Mouse (Mus musculus): Measurements from ENCODE around the gene Nell2. TPM values are rescaled to one million over a fixed set of nuclear protein-coding genes. Genes with fewer than 3 reads are reported as not detected.

The Nell2 gene
- polyA plus RNA-seq, 1 experiment from 2014 or later, result 166 TPM

DNA sequence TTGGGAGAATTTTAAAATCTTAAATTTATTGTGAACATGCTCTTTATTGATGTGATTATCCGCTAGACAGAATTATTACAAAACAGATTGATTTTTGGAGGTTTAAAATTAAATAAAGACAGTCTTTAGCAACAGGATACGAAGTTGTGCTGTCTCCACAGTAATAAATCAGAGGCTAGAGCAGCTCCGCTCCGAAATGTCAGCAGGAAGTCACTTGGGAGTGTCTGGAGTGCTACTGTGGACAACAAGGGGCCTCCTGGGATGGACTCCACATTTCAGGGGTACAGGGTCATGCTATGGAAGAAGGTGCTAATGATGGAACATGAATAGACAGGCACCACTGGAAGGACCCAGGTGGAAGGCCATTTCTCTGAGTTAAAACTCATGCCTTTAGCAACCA is 211.7 kb downstream of the Nell2 start:
- H3K36me3 ChIP-seq, result no peaks in the 10 kb centered on the region
- H3K27me3 ChIP-seq, result no peaks in the 10 kb centered on the region
- H3K4me2 ChIP-seq, result no peak overlapping the region
- H3K9me3 ChIP-seq, result no peaks in the 10 kb centered on the region
- H3K4me3 ChIP-seq, result no peak overlapping the region
- 29% methylated on average over 4 of the region's 4 CpGs for WGBS
- H3K27ac ChIP-seq (replicated peaks), result no peak overlapping the region
- H3K4me1 ChIP-seq (replicated peaks), result peaks cover 31% of the 10 kb centered on the region
- H3K9ac ChIP-seq, result no peak overlapping the region
- no peak for ATAC-seq (ENCODE audit: low read depth)

- Histone ChIP-seq H3K4me2 (no peak overlapping the region), H3K27ac (replicated peaks) (peak overlapping the region; percentile 74)
- ATAC-seq (ENCODE audit: low read depth), result 0 out of 2 replicates have a peak, but pooled peaks have one; percentile 54
Measured at GRCm38 (mm10) chr15:95314808-95315145, 213.6 kb downstream of the Nell2 start.

GRCm38 (mm10) chr15:95314121-95314807 is 214.1 kb downstream of the Nell2 start:
- H3K9me3 ChIP-seq, result no peaks in the 10 kb centered on the region
- H3K4me1 ChIP-seq (replicated peaks), result peaks cover 31% of the 10 kb centered on the region
- peak overlapping the region; percentile 20 for H3K4me2 ChIP-seq
- 21% methylated on average over 16 of the region's 16 CpGs for WGBS
- no peaks in the 10 kb centered on the region for H3K27me3 ChIP-seq
- peak; percentile 86 for ATAC-seq (ENCODE audit: low read depth)
- no peak overlapping the region for H3K4me3 ChIP-seq
- no peaks in the 10 kb centered on the region for H3K36me3 ChIP-seq
- 0 out of 2 replicates have a peak overlapping the region, but pooled peaks have one; percentile 38 for H3K9ac ChIP-seq
- peak overlapping the region; percentile 74 for H3K27ac ChIP-seq (replicated peaks)

More at GRCm38 (mm10) chr15:95314808-95315145, 213.6 kb downstream of the Nell2 start:
- Histone ChIP-seq H3K4me3 (no peak overlapping the region), H3K36me3 (no peaks in the 10 kb centered on the region), H3K9me3 (no peaks in the 10 kb centered on the region), H3K9ac (no peak overlapping the region), H3K27me3 (no peaks in the 10 kb centered on the region), H3K4me1 (replicated peaks) (peaks cover 31% of the 10 kb centered on the region)
- WGBS, result 86% methylated on average over 5 of the region's 5 CpGs

DNA sequence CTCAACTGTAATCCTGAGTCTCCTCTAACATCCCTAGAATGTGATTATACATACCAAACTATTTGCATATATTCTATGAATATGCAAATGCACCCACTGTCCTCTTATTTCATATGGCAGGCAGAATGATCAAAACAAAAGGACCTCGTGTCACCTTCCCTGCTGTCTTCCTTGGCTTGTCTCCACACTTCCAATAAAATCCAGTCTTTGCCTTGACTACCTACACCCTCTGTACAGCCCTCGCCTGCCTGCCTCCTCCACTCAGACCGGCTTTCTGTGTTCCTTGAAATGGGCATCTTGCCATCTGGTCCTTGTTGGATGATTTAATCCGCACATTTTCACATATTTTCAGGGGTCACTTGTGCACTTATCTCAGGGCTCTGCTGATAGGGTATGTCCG is 215.1 kb downstream of the Nell2 start:
- Histone ChIP-seq H3K9ac (no peak overlapping the region), H3K27ac (replicated peaks) (peak overlapping the region; percentile 74), H3K4me1 (replicated peaks) (peaks cover 31% of the 10 kb centered on the region), H3K4me2 (no peak overlapping the region), H3K36me3 (no peaks in the 10 kb centered on the region), H3K4me3 (no peak overlapping the region), H3K9me3 (no peaks in the 10 kb centered on the region), H3K27me3 (no peaks in the 10 kb centered on the region)
- ATAC-seq (ENCODE audit: low read depth), result peak; percentile 43
- 37% methylated on average over 5 of the region's 5 CpGs for WGBS

- Histone ChIP-seq H3K36me3 (no peaks in the 10 kb centered on the region), H3K4me1 (replicated peaks) (no peaks in the 10 kb centered on the region), H3K27ac (replicated peaks) (no peak overlapping the region), H3K9me3 (no peaks in the 10 kb centered on the region), H3K4me2 (no peak overlapping the region), H3K9ac (no peak overlapping the region), H3K4me3 (no peak overlapping the region), H3K27me3 (no peaks in the 10 kb centered on the region)
- ATAC-seq (ENCODE audit: low read depth), result no peak
- WGBS, result 66% methylated on average over 8 of the region's 8 CpGs
Measured at GRCm38 (mm10) chr15:95304102-95304501, 224.3 kb downstream of the Nell2 start.

GRCm38 (mm10) chr15:95296561-95296960 is 231.8 kb downstream of the Nell2 start:
- no peaks in the 10 kb centered on the region for H3K4me1 ChIP-seq (replicated peaks)
- H3K27me3 ChIP-seq, result no peaks in the 10 kb centered on the region
- 93% methylated on average over 10 of the region's 10 CpGs for whole genome bisulfite sequencing
- H3K9ac ChIP-seq, result no peak overlapping the region
- 0 out of 2 replicates have a peak, but pooled peaks cover 2% of the 10 kb centered on the region for H3K36me3 ChIP-seq
- no peak overlapping the region for H3K4me2 ChIP-seq
- no peaks in the 10 kb centered on the region for H3K9me3 ChIP-seq
- no peak overlapping the region for H3K4me3 ChIP-seq
- H3K27ac ChIP-seq (replicated peaks), result no peak overlapping the region
- no peak for ATAC-seq (ENCODE audit: low read depth)

GRCm38 (mm10) chr15:95289047-95289446 is 239.3 kb downstream of the Nell2 start:
- Histone ChIP-seq H3K4me1 (replicated peaks) (peaks cover 18% of the 10 kb centered on the region), H3K9me3 (no peaks in the 10 kb centered on the region)

GRCm38 (mm10) chr15:95285199-95285598 is 243.2 kb downstream of the Nell2 start:
- Histone ChIP-seq H3K4me2 (no peak overlapping the region), H3K36me3 (no peaks in the 10 kb centered on the region), H3K27me3 (no peaks in the 10 kb centered on the region), H3K27ac (replicated peaks) (no peak overlapping the region), H3K4me3 (no peak overlapping the region), H3K9ac (no peak overlapping the region), H3K9me3 (no peaks in the 10 kb centered on the region), H3K4me1 (replicated peaks) (peaks cover 27% of the 10 kb centered on the region)
- ATAC-seq (ENCODE audit: low read depth), result no peak
- 19% methylated on average over 6 of the region's 6 CpGs for WGBS

More at GRCm38 (mm10) chr15:95289047-95289446, 239.3 kb downstream of the Nell2 start:
- no peaks in the 10 kb centered on the region for H3K36me3 ChIP-seq
- H3K4me2 ChIP-seq, result no peak overlapping the region
- H3K27ac ChIP-seq (replicated peaks), result no peak overlapping the region
- WGBS, result 40% methylated on average over 10 of the region's 10 CpGs
- no peaks in the 10 kb centered on the region for H3K27me3 ChIP-seq
- 0 out of 2 replicates have a peak overlapping the region, but pooled peaks have one; percentile 8 for H3K9ac ChIP-seq
- no peak for ATAC-seq (ENCODE audit: low read depth)
- H3K4me3 ChIP-seq, result no peak overlapping the region

- Histone ChIP-seq H3K4me2 (no peak overlapping the region), H3K36me3 (no peaks in the 10 kb centered on the region), H3K27me3 (no peaks in the 10 kb centered on the region), H3K4me3 (no peak overlapping the region), H3K9ac (no peak overlapping the region), H3K9me3 (no peaks in the 10 kb centered on the region), H3K27ac (replicated peaks) (no peak overlapping the region), H3K4me1 (replicated peaks) (peaks cover 20% of the 10 kb centered on the region)
- 89% methylated on average over 2 of the region's 2 CpGs for WGBS
- no peak for ATAC-seq (ENCODE audit: low read depth)
Measured at GRCm38 (mm10) chr15:95280986-95281385, 247.4 kb downstream of the Nell2 start.

DNA sequence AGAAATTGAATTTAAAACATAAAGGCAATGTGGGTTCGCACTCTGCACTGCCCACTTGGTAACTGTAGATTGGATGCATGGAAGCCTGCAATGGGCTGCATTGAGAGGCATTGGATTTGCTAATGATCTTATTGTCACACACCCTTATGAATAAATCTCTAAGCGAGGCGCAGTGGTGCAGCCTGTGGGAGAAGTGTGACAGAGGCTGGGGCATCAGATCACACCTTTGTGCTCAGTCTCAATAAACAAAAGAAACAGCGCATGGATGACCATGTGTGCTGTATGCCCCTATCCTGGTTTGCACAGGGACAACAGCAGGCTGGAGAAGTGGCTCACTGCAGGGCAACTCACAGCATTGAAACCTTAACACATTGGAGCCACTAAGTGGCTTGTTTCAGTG is 250.4 kb downstream of the Nell2 start:
- Histone ChIP-seq H3K4me1 (replicated peaks) (peaks cover 9% of the 10 kb centered on the region), H3K9ac (no peak overlapping the region), H3K4me2 (no peak overlapping the region), H3K4me3 (no peak overlapping the region), H3K36me3 (no peaks in the 10 kb centered on the region), H3K27ac (replicated peaks) (no peak overlapping the region), H3K27me3 (no peaks in the 10 kb centered on the region), H3K9me3 (no peaks in the 10 kb centered on the region)
- WGBS, result 71% methylated on average over 4 of the region's 4 CpGs
- ATAC-seq (ENCODE audit: low read depth), result no peak

GRCm38 (mm10) chr15:95276556-95276955 is 251.8 kb downstream of the Nell2 start:
- WGBS, result 96% methylated on average over 3 of the region's 3 CpGs
- peaks cover 9% of the 10 kb centered on the region for H3K4me1 ChIP-seq (replicated peaks)
- ATAC-seq (ENCODE audit: low read depth), result no peak

DNA sequence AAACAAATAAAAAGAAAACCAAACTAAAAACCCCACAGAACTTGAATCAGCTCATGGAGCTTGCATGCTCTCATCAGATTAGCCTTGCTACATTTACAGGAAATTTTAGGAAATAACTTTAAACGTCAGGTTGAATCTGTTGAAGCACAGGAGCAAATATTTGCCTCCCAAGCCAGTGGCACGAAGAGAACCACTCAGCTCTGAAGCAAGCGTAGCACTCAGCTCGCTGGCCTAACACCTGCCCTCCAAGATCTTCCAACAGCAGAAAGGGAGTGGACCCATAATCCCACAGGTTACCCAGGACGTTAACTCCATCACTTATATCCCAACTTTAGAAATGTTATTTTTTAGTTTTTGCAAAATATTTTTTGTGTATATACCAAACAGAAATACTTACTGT is 252.8 kb downstream of the Nell2 start:
- 90% methylated on average over 5 of the region's 5 CpGs for WGBS
- Histone ChIP-seq H3K9ac (no peak overlapping the region), H3K36me3 (no peaks in the 10 kb centered on the region)

More at GRCm38 (mm10) chr15:95276556-95276955, 251.8 kb downstream of the Nell2 start:
- H3K4me2 ChIP-seq, result no peak overlapping the region
- H3K4me3 ChIP-seq, result no peak overlapping the region
- no peak overlapping the region for H3K27ac ChIP-seq (replicated peaks)
- H3K36me3 ChIP-seq, result no peaks in the 10 kb centered on the region
- no peak overlapping the region for H3K9ac ChIP-seq
- H3K9me3 ChIP-seq, result no peaks in the 10 kb centered on the region
- no peaks in the 10 kb centered on the region for H3K27me3 ChIP-seq

DNA sequence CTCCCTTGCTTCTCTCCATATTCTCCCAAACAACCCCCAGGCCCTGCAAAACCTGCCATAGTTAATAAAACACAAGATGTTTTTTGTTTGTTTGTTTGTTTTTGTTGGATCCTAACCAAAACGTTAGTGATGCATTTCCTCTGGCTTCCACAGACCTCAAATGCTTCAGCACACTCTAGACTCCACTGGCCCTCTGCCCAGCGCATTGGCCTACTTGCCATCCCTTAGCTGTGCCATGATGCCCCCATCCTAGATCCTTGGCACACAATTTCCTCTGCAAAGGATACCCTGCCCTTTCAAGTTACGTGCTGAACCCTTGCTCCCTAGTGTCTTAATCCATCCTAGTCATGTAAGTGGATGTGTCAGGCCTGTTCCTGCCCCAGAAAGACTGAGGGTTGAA is 255.1 kb downstream of the Nell2 start:
- no peak overlapping the region for H3K27ac ChIP-seq (replicated peaks)
- H3K36me3 ChIP-seq, result no peaks in the 10 kb centered on the region
- H3K4me1 ChIP-seq (replicated peaks), result 0 out of 2 replicates have a peak, but pooled peaks cover 5% of the 10 kb centered on the region
- H3K9me3 ChIP-seq, result no peaks in the 10 kb centered on the region
- H3K4me3 ChIP-seq, result no peak overlapping the region
- H3K9ac ChIP-seq, result no peak overlapping the region
- 88% methylated on average over 3 of the region's 3 CpGs for WGBS
- H3K4me2 ChIP-seq, result no peak overlapping the region
- ATAC-seq (ENCODE audit: low read depth), result no peak
- no peaks in the 10 kb centered on the region for H3K27me3 ChIP-seq

More for the DNA sequence above, 252.8 kb downstream of the Nell2 start:
- H3K27ac ChIP-seq (replicated peaks), result no peak overlapping the region
- no peak for ATAC-seq (ENCODE audit: low read depth)
- H3K4me2 ChIP-seq, result no peak overlapping the region
- no peak overlapping the region for H3K4me3 ChIP-seq
- peaks cover 3% of the 10 kb centered on the region for H3K4me1 ChIP-seq (replicated peaks)
- no peaks in the 10 kb centered on the region for H3K9me3 ChIP-seq
- no peaks in the 10 kb centered on the region for H3K27me3 ChIP-seq
